Mouse (Mus musculus): ENCODE results near the gene Spef1.
A peak's percentile ranks its signal among the peaks of the same experiment; 100 is the strongest.

Gene Spef1

GRCm38 (mm10) chr2:131206778-131207177, 19.7 kb upstream of the Spef1 start, which contains the start of gene Ap5s1:
Ap5s1 (plus strand) TSS chr2:131207078.
- no peak for DNase-seq (ENCODE audit: low read depth, low spot score)

DNA sequence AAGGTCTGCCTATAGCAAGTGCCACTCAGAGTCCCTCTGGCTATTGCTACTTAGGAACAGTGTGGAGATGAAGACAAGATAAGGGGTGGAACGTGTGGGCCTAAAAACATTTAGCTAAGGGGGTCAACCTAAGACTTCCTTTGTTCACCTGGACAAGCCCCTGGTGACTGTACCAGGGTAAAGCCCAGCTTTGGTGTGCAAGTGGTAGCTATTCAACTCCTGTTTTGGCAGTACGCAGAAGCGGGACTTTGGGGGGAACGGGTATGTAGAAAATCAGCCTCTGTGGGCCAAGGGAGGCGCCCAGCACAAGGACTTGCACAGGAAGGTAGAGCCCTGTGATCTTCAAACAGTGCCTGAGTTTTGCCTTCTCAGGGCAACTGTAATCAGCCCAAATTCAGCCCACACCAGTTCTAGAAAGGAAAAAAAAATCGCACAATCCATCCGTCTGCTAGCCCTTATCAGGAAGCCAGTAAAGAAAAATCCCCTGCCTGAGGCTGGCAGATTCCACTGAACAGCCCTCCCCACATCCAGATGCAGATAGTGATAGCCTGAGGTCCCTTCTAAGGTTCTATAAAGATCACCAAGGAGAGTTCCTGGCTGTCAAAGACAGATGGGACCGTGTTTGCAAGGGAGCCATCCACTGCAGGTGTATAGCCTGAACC, 18.6 kb upstream of the Spef1 start:
- DNase-seq (ENCODE audit: low read depth, low spot score): no peak

DNA sequence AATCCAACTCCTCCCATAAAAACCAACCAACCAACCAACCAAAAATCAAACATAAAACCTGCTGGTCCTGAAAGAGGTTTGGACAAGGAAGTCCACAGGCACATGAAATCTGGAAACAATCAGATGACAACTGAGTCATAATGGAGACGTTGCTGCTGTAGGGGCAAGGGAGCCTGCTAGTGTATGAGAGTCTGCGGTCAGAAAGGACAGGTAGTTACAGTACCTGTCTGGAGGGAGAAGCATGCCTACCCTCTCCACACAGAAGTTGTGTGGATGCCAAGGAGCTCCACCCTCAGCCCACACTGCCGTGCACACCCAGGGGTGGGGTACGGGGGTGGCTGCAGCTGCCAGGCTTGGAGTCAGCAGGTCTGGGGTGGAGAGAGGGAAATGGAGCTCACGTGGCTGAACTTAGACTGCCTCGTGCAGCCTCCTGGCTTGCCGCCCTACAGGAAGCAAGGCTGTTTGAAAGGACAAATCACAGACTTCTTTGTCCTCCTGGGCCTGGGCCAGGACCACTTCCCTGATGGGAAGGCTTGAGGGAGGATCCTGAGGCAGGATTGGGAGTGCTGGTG, 17.4 kb upstream of the Spef1 start:
- DNase-seq (ENCODE audit: low read depth, low spot score): peak; percentile 95

DNA sequence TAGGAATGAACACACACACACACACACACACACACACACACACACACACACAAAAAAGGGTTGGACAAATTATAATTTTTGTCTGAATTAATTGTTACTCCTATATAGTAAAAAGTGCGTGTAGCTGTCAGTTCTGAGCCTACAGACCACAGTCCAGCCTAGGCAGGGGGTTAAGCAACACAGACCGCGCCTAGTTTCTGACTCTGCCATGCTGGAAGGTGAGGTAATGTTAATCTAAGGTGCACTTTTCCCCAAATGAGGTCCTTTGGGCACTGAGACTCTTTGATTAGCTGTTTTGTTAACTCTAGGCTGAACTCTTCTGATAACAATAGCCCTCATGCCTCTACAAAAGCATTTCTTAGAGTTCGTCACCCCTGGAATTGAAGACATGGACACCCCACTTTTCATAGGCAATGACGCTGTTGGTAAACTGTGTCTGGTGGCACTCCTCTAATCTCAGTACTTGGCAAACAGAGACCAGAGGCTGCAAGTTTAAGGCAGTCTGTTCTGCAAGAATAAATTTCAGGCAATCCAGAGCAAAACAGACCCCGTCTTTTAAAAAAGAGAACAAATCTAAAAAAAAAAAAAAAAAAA, 16.8 kb upstream of the Spef1 start:
- no peak for DNase-seq (ENCODE audit: low read depth, low spot score)

DNA sequence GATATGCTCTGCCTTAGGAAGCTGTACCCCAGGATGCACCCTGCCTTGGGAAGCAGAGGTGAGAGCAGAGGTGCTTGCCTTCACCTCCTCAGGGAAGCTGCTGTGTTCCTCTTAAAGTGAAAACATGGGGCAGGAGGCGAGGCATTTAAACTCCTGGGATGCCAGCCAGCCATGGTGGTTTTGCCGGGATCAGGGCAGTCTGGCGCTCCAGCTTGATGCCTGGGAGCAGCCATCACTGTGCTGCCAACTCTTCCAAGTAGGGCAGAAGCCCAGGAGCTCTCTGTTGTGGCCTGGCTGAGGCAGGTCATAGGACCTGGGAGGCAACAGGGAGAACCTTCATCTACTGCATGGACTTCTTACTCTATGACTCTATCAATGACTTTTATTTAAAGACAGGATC, 14.2 kb upstream of the Spef1 start:
- peak; percentile 58 for DNase-seq (ENCODE audit: low read depth, low spot score)

GRCm38 (mm10) chr2:131200710-131201109, 13.6 kb upstream of the Spef1 start:
- no peak for DNase-seq (ENCODE audit: low read depth, low spot score)

- DNase-seq (ENCODE audit: low read depth, low spot score): no peak
Observed at GRCm38 (mm10) chr2:131196606-131197316, 9.7 kb upstream of the Spef1 start.

- no peak for DNase-seq (ENCODE audit: low read depth, low spot score)
Observed at GRCm38 (mm10) chr2:131191005-131191390, 3.9 kb upstream of the Spef1 start.

DNA sequence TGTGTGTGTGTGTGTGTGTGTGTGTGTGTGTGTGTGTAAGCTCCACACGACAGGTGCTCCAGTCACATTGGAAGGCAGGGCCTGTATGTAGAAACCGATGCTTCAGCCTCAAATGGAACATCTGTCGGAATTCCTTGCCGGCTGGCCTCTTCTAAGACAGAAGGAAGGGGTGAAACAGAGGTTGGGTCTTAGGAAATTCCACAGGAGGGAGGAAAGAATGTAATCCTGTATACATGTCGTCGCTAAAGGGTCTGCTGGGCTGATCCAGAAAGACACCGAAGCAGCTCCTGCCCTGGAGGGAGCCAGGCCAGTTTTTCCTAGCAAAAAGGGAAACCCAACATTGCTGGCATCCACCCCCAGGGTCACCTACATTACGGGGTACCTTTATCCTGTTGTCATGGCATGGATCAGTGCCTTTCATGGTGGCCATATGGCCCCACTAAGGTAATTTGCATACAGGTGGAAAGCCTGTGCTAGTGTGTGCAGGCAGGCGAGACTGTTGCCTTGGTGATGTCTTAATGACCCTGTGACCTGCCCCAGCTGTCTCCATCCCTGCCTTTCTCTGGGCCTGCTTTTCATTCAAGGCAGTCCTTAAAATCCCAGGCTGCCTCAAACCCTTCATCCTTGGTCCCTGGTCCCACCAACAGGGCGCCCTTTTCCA, 3.4 kb upstream of the Spef1 start:
- DNase-seq (ENCODE audit: low read depth, low spot score): no peak

DNA sequence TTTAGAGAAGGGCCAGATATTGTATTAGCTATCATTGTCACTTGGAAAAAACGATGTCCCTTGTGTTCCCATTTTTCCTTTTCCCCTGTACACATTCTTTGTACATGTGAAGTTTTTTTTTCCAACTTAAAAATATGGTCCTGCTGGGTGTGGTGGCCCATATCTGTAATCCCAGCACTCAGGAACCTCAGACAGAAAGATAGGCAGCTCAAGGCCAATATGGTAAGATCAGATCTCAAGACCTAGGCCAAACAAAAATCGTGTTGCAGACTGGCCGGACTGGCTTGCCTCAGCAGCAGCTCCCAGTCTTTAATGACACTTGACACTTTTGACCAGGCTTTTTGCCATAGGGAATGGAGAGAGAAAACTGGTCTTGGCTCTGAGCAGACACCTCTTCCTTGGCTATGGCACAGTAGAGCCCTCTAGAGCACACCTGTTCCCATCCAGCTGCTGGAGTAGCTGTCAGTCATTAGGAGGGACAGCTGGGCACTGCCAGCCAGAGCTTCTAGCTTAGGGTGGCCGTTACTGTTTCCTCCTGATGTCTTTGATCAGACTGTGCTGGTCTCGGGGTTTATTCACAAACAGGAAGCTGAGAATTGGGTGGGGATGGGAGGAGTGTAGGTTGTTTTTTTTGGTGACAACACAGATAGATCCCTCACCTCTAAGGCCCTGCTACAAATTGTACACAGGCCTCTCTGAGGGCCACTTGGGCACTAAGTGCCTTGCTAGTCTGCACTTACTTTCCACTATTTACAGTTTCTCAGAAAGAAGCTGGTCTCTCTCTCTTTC, 2.6 kb upstream of the Spef1 start:
- no peak for DNase-seq (ENCODE audit: low read depth, low spot score)

DNA sequence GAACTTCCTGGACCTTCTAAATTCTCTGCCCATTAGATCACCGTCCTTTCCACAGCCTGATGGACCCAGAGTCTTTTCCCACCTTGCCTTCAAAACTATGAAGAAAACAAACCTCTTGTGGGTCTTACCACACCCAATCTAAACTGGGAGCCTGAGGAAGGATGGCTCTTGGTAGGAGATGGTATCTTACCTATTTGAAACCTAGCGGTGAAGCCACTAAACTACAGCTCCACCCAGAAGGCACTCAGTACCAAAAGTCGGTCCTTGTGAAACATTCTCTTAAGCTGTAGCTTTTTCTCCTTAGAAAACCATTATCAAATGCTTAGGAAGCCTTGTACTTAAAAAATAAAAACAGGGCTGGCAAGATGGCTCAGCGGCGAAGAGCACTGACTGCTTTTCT, 1.2 kb upstream of the Spef1 start:
- DNase-seq (ENCODE audit: low read depth, low spot score): no peak

DNA sequence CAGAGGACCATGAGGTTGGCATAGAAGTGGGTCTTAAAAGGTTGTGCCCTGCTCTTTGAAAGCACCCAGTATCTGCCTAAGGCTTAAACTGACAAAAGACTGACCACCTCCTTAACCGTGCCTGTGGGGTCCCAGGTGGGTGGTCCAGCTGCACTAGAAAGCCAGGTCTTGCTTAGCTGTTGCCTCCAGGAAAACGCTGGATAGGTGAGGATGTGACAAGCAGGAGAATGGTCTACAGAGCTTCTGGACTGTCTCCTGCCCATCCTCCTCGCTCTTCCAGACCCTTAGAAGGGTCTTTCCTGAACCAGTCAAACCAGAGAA, 480 bp upstream of the Spef1 start:
- no peak for DNase-seq (ENCODE audit: low read depth, low spot score)

- no peak for DNase-seq (ENCODE audit: low read depth, low spot score)
Observed at GRCm38 (mm10) chr2:131186343-131186742, 739 bp downstream of the Spef1 start.

DNA sequence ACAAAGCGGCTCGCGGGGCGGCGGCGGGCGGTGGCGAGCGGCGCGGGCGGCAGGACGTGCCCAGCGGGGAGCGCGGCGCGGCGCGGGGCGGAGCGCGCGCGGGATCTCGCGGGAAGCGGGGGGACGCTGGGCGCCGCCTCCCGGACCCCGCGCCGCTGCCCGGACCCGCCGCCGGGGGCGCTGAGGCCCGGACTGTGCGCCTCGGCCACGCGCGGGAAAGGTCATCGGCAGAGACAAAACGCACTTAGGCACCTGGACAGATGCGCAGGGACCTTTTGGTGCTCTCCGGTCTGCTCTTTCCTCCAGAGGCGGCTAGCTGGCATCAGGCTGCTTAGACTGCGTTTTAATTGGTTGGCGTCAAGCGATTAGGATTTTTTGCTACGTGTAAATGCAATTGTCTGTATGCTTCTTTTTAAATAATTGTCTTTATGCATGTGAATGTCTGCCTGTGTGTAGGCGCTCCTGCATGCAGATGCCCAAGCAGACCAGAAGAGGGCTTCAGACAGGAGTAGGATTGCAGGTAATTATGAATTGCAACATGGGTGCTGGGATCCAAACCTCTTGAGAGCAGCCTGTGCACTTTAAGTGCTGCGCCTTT, 7.0 kb downstream of the Spef1 start, which contains the start of gene Cenpb:
Gene Cenpb (minus strand): TSS at position 78 of the 598 bp plus-strand sequence.
- DNase-seq (ENCODE audit: low read depth, low spot score): peak; percentile 90

- DNase-seq (ENCODE audit: low read depth, low spot score): peak; percentile 89
Observed at GRCm38 (mm10) chr2:131179246-131179886, 7.7 kb downstream of the Spef1 start.

- DNase-seq (ENCODE audit: low read depth, low spot score): no peak
Observed at GRCm38 (mm10) chr2:131178828-131179245, 8.2 kb downstream of the Spef1 start.

DNA sequence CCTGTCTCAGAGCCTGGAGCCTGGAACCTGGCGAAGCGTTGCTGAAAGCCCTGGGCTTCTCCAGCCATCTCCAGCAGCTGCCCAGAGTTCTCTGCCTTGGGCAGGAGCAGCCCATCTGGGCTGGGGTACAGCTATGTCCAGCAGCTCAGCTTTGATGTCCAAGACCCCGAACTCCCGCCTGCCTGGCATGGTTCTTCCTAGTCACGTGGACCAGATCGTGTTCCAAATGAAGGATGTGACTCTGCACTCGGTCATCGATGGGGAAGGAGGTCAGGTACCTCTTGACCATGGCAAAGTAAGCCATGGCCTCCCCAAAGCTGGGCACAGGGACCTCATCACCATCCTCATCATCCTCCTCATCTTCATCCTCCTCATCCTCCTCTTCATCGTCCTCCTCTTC, 9.2 kb downstream of the Spef1 start:
- DNase-seq (ENCODE audit: low read depth, low spot score): no peak

GRCm38 (mm10) chr2:131176491-131176890, 10.6 kb downstream of the Spef1 start:
- no peak for DNase-seq (ENCODE audit: low read depth, low spot score)

- no peak for DNase-seq (ENCODE audit: low read depth, low spot score)
Observed at GRCm38 (mm10) chr2:131175945-131176309, 11.2 kb downstream of the Spef1 start.

DNA sequence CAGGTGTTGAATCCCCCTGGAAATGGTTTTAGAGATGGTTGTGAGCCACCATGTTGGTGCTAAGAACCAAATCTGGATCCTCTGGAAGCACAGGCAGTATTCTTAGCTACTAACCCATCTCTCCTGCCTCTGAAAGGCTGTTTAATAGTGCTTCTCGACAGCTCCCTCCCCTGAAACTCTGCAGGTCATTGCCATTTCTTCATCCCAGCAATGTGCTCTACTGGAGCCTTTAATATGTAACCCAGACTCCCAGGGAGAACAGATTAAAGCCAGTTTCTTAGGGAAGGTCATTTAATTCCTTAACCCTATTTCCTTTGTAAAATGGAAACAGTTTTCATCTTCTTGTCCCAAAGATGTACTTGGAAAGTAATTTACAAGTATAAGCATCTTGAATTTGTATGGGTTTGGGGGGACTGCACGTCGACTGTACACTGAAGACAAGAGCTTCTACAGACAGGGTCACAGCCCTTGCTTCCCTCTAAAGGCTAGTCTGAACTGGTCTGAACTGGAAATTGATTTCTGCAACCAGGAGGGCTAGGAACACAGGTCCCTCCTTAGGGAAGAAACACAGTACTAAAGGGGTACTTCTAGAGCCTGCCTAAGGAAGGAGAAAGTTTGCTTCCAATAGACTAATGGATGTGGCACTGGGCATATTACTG, 11.7 kb downstream of the Spef1 start:
- no peak for DNase-seq (ENCODE audit: low read depth, low spot score)
